Mouse (Mus musculus) frontal cortex, postnatal 10 days (tissue): ENCODE measurements at regions not wholly inside any gene's neighbourhood (a gene's known extent, or its start where the extent isn't known, plus 50 kb on each side); places are given as distances from the start of the nearest gene placed in this dataset.

Source experiments
- DNase-seq, 2 experiments: peaks; one replicate each; pipeline ENCODE4 v3.0.0; 2022; ENCODE audit warnings: low spot score in 2 of 2, mixed read lengths in 1 of 2

DNA sequence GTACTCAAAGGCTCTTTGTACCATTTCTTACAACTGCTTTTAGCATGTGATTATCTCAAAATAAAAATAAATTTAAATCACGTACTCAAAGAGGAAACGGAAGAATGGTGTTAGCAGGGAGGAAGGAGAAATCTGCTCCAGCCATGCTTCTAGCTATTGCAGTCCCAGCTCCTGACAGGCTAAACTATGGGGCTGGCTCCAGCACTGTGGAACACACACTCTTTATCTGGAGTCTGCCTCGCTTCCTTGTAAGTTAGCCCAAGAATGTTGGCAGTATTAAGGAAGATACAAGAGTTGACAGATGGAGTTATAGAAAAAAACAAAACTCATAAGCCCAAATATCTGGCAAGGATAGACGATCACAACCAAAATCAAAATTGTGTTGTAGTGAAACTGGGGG, 161.5 kb upstream of the AI593442 start:
- DNase-seq: no peak

DNA sequence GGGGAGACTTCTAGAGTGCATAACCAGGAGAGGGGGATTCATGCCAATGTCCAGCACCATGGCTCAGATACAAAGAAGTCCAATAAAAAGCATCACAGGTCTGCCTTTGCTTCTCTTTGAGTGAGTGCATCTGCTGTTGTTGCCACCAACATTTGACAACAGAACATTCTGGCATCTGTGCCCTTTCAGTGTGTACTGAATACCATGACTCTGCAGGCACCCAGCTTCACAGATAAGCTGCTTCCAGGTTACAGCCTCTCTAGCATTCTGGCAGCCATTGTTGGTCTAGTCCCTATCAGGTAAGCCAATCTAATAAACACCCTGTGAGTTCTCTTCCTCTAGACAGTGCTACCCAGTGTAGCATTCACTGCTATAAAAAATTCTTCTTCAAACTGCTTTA, 160.4 kb upstream of the AI593442 start:
- no peak for DNase-seq

DNA sequence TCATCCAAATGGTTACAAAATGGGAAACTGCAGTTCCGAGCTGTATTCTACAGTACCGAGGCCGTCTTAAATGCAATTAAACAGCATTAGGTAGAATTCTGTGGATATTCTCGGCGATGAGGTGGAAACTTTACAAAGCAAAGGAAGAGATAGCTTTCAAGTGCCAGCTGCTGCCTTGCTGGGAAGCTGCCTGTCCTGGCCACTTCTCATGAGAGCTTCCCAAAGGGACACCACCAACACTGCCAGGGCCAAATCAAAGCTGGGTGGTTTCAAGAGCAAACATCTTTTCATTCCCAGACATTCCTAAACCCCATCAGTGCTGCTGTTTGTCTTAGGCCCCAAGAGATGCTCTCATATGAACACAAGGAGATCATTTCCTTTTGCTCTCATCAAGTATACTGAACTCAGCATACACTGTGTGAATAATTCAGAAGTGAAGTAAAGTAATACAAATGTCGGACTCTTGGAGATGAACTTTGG, 156.6 kb upstream of the AI593442 start:
- no peak for DNase-seq

DNA sequence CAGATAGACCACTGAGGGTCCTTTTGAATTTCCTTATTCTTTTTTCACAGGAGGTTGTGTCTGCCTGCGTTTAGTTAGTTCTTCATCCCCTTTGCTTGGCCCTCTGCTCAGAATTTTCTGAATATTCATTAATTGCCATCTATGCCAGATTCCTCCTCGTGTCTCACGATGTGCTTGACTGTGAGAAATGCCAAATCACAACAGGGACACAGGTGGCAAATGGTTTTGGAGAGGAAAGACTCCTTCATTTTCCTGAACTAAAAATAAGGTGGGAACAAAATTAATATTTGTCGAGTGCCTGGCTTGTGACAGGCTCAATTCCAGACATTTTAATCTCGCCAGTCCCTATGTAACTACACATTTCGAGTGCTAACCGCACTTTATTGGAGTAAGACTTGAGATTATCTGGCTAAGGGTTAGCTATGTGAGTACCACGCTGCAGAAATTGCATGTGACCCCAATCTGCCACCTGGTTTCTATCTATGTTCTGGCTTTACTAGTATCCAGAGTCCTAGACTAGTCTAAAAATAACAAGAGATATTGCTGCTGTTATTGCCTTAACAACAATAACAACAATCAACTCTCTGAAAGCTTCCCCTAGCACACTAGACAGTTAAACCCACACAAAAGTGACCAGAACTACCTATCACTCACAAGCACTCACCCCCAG, 156.0 kb upstream of the AI593442 start:
- DNase-seq: no peak

DNA sequence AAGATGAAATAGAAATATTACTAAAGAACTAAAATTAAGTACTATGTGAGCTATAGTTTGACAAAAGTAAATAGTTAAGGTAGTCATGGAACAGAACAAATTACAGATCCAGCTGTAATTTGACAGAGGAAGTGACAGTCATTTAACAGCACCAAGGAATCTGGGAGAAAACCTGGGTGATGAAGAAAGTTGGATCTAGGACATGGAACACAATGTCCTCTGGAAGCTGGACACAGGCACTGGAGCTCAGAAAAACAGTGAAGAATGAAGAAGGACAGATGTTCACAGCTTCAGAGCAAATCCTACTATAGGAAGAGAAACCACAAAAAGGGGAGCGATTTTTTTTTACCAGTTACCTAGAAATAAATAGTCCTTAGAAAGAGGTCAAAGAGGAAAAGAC, 147.2 kb upstream of the AI593442 start:
- no peak for DNase-seq

DNA sequence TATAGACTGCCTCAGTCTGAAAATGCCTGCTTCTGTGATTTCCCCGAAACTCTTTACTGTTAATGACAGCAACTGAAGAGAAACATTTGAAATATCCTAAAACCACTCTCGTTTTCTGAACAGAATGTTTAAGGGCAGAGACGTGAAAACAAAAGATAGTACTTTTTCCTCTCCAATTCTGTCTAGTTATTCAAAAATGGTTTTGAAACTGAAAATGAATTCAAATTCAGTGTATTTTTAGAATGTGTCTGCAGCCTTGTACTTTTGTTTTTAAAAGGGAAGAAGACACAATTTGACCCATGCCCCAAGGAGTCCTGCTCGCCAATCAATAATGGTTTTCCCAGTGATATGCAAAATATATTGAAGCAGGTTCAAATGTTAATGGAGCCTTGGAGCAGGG, 136.7 kb upstream of the AI593442 start:
- no peak for DNase-seq

DNA sequence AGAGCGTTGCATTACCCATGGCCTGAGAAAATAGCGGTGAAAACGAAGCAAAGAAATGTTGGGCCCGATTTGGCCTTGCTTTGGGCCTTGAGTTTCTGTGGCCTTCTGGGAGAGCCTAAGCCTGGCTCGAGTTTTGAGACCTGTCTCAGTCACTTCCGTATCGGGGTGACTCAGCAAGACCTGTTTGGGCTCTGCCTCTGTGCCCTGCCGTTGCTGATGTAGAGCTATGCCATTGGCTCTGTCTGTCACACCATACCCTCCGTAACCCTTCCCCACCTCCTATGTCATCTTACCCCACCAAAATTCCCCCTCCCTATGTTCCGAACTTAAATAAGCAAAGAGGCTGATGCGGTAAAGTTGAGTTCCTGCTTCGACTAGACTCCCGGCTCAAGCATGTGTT, 123.4 kb upstream of the AI593442 start:
- DNase-seq: no peak

DNA sequence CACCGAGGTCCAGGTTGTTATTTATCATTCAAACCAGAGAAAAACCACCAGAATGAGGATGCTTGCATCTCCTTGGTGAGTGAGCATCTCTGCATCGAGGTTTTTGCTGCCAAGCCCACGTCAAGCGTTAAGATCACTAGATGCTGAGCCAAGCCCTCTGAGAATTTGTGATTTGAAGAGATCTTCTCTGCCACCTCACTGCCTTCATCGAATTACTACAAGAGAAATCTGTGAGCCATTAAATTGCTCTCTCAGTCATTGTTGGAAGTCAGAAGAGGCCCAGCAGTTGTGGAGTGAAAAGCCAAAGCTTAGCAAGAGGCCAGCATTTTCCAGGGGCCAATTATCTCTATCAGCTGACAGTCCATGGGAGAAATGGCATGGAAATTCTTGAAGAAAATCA, 122.2 kb upstream of the AI593442 start:
- no peak for DNase-seq

DNA sequence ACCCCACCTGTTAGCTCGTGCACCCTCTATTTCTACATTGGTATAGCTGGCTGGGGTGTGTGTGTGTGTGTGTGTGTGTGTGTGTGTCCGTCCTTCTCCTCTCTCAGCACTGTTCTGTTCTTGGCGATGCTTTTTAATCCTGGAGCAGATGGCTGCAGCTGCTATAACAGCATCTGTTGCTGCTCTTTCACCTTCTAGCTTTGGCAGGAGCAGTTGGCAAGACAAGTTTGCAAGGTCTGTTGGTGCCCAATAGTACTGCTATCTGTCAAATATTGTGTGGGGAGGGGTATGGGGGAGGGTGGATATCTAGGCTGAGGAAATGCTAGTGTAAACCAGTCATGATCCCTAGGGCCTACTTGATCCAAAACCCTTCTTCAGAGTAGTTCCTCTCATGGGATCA, 120.9 kb upstream of the AI593442 start:
- DNase-seq: no peak

DNA sequence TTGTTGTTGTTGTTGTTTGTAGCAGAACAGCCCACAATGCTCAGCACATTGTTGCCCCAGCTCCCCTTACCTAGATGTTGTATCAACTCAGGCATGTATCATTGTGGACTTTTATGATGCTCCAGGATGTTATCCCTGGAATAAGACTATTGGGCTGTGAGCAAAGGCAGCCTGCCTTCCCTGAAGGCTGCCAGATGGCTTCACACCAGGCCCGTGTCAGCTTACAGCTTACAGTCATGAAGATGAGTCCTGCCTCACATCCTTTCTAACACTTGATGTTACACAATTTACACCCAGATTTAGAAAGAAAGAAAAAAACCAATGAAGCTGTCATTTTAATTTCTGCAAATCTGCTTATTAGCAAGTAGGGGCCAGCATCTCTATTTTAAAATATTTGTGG, 113.0 kb upstream of the AI593442 start:
- DNase-seq: peak in 1 of 2 experiments; percentile 36

DNA sequence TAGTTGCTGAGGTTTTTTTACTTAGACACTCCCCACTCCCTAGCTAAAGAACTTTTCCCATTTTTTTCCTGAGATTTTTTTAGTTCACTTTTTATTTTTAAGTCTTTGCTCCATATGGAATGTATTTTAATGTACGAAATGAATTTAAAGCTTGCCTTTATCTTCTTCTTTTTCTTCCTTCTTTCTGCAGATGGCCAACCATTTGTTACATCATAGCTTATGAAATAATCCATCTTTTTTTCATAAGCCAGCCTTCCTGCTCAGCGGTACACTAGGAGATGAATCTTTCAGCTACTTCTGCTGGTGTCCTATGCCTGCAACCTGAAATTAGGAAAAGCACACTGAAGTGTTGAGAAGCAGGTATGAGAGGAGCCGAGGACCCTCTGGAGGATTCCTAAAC, 102.9 kb upstream of the AI593442 start:
- DNase-seq: no peak

DNA sequence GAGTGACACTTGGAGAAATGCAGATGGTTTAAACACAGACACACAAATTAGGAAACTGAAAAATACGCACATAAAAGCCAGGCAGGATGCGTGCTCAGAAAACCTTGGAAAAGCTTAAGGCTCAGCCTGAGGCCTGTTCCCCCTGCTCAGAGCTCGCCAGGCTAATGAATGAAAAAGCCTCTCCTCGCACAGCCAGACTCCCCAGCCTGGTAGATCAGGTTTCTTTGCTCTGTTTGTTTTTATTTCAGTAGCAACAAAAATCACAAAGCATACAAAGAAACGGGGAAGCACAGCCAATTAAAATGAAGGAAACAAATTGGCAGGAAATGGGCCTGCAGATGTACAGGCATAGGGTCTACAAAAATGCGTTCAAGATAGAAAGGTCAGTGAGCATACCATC, 97.0 kb upstream of the AI593442 start:
- no peak for DNase-seq

DNA sequence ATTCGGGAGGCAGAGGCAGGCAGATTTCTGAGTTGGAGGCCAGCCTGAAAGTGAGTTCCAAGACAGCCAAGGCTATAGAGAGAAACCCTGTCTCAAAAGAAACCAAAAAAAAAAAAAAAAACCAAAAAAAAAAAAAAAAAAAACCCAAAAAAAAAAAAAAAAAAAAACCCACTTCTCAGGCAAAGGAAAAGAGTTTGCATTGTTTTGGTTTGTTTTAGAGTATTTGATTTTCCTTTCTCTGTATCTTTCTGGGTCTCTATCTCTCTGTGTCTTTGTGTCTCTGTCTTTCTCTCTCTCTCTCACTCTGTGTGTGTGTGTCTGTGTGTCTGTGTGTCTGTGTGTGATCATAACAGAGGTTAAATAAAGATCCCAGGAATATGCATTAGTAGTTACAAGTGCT, 95.7 kb upstream of the AI593442 start:
- DNase-seq: no peak

DNA sequence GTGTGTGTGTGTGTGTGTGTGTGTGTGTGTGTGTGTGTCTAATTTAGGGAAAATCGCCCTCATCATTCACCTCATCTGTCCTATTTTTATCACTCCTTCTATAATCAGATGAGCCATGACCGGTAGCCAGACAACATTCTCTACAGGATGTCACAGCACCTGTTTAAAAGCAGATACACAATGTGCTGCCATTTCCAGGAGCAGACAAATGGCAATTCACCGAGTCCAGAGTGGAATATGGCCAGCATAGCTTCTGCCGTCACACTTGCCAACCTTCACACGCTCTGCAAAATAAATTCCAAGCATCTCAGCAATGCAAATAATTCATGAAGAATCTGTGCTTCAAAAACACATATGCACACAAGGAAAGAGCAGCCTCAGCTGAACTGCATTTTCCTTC, 88.5 kb upstream of the AI593442 start:
- DNase-seq: no peak

DNA sequence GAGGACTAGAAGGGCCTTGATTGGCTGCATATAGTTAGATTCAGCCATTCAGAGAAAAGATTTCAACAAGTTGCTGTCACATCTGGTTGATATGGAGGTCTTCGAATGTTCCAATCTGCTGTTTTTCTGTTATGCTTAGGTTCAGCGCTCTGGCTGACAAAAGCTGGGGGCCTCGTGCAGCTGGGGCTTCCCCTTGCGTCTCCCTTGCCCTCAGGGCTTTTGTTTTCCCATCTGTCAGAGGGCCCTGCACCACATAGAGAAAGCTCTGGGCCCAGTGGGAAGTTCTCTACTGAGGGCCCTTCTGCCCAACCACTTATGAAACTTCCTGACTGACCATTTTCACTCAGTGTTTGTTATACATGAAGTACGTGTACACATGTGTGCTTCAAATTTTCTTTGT, 86.2 kb upstream of the AI593442 start:
- no peak for DNase-seq

DNA sequence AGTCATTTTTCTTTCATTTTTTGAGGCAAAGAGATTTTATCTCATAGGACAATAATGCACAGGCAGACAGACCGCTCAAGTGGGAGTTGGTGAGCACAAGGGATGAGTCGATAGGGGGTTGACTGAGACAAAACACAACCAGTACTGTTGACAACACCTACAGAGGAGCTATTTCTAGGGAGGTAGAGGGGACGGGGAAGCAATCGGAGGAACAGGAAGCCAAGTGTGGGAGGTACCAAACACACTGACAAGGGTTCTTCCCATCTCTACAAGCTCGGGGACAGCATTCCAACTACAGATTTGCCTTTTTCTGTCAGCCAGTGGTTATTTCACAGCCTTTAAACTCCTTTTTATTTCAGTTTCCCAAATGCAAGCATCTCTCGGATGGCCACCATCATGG, 83.3 kb upstream of the AI593442 start:
- no peak for DNase-seq

DNA sequence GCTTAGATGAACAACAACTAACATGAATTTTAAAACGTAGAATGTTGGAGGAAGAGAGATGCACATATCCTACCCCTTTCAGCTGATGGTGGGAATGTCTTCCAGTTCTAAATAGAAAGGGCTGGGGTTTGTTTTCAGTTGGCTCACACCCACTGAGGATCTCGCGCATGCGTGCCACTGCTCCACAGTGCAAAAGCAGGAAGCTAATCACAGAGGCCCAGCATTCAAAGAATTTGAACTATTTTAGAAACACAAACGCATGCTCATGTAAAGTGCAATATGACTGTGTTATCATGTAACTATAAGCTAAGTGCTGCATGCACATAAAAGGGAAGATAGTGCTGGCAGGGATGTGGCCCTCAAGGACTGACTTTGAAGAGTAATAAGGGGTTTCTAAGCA, 81.7 kb upstream of the AI593442 start:
- no peak for DNase-seq

DNA sequence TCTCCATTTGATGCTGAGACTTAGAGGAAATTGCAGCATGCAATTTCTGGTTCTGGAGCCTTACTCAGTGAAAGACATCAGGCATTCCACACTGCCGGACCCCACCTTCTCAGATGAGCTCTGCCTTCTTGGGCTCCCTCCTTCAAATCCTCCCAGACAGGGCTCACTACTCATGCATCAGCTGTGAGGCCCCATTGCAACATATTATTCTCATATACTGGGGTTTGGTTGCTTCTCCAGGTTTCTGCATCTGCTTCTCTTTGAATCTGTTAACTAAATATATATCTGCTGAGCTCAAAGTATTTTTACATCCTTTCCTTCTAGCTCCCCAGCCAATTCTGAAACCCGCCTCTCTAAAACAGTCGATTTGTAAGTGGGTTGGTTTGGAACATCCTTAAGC, 68.8 kb upstream of the AI593442 start:
- peak; percentile 18 to 21 for DNase-seq

DNA sequence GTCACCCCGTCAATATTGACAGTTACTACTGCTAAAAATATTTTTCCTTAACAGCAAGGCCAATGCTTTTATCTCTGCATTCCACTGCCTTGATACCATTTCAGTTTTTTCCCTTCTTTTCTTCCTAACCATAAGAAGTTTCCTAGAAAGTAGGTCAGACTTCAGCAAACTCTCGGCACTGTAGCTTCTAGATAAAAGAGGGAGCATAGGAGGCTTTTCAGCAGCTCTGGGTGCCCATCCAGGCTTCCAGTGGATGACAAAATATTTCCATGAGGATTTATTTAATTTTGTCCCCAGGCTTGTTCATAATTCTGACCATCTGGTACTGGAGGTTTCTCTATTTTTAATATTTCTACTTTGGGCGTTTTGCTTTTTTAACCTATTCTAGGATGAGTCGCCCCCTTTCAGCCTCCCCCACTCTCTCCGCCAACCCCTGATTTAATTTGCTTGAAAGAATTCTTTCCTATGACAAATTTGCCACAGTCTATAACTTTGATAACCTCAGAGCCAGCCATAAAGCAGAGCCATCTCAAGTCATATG, 59.0 kb upstream of the AI593442 start:
- DNase-seq: no peak
